In the genomic region with DNA sequence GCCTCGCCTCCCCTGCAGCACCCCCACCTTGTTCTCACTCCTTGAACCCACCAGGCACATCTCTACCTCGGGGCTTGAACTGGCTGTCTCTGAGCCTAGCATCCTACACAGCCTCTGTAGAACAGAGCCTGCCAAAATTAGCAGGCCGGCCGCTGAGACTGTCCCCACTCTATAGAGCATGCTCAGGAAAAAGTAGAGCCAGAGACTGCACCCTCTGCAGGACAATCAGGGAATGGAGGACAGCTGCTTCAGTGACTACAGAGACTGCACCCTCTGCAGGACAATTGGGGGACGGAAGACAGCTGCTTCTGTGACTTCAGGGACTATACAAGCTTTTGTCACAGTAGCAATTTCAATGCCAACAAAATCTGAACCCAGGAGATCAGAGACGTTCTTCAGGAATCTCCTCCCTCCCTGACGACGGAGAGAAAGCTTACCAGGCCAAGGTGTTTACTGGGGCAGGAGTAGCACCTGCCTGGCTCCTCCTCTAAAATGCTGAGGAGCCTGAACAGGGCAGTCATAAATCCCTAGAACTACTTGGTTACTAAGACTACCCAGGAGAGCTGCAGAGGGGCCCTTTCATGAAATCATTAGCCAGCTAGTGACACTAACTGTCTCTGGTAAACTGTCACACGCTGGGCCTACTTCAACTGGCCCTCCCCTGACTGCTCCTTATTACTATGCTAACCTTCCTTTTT, we compare ENCODE assay signal across 8 mouse cellular contexts. TPM values are rescaled to one million over a fixed set of nuclear protein-coding genes. Genes with fewer than 3 reads are reported as not detected.
A peak's percentile ranks its signal among the peaks of the same experiment; 100 is the strongest.
DNase-seq lines count a peak whose midpoint lies in the region; ATAC-seq lines count a peak whose summit lies in the region.

No protein-coding gene starts in this region.

- no peaks in the 10 kb centered on the region for H3K27me3 ChIP-seq in intestine, embryonic 14.5 days (replicated peaks; ENCODE audit: control insufficient read depth, insufficient read depth, low read length)

- H3K4me2 ChIP-seq in intestine, embryonic 14.5 days (ENCODE audit: low read length) = no peak overlapping the region

- H3K9me3 ChIP-seq in intestine, embryonic 14.5 days (ENCODE audit: control insufficient read depth, low read length) = peaks cover 6% of the 10 kb centered on the region

- H3K36me3 ChIP-seq in intestine, embryonic 14.5 days (ENCODE audit: control insufficient read depth, insufficient read depth, low read length) = peaks cover 37% of the 10 kb centered on the region

- no peak overlapping the region for H3K4me3 ChIP-seq in intestine, embryonic 14.5 days (ENCODE audit: low read depth, low read length)

- peaks cover 9% of the 10 kb centered on the region for H3K4me1 ChIP-seq in intestine, embryonic 14.5 days (replicated peaks; ENCODE audit: control insufficient read depth, insufficient read depth, low read length)

- 36% methylated on average over 9 of the region's 9 CpGs for WGBS in intestine, embryonic 14.5 days

- H3K9ac ChIP-seq in intestine, embryonic 14.5 days (ENCODE audit: low read length) = no peak overlapping the region

- ATAC-seq in common myeloid progenitor, adult 5-6 weeks (replicated peaks; ENCODE audit: low read depth, poor library complexity, severe bottlenecking) = peak; percentile 92
- peak; percentile 59; the same call in 1 of the 2 replicates for ATAC-seq in intestine, embryonic 14.5 days (replicated peaks; ENCODE audit: low FRiP score, low TSS enrichment, low read depth)
- peak; percentile 82 for ATAC-seq in megakaryocyte-erythroid progenitor cell, adult 5-6 weeks (replicated peaks; ENCODE audit: low FRiP score, low TSS enrichment, poor library complexity, severe bottlenecking)

- no peak overlapping the region for H3K27ac ChIP-seq in intestine, embryonic 14.5 days (ENCODE audit: low read depth)

- DNase-seq in WW6 (ENCODE audit: low read depth, low spot score) = peak; percentile 50
- DNase-seq in gastrocnemius, postnatal 10 days = peak; percentile 71
- peak; percentile 81 for DNase-seq in intestine, embryonic 14.5 days (ENCODE audit: low spot score)
- DNase-seq in left cerebral cortex, adult 9 months (ENCODE audit: low spot score in 2 of 2) = peak; percentile 80 to 96
- DNase-seq in right cerebral cortex, postnatal 25 days = peak; percentile 79
- DNase-seq in yolk sac, embryonic 10.5 days (ENCODE audit: low spot score) = no peak

RNA-seq across cellular contexts. Expression of a gene that starts 33.0 kb away (rescaled TPM):
- not detected in 2 replicates for total RNA-seq in common myeloid progenitor, adult 5-6 weeks (2017)
- under 1 TPM; 0.26 to 0.43 TPM for total RNA-seq in gastrocnemius, postnatal 10 days (2021)
- 8.6 and 12.0 TPM in 2 replicates for polyA plus RNA-seq in intestine, embryonic 14.5 days (2014; fragmentation: Nextera tagmentation; extraction: Ambion mirVana)
- not detected in 2 replicates for total RNA-seq in megakaryocyte-erythroid progenitor cell, adult 5-6 weeks (2014; fragmentation: Nextera tagmentation)
- total RNA-seq in megakaryocyte-erythroid progenitor cell, adult 5-6 weeks (2017) = not detected in 2 replicates

RNA-seq across cellular contexts. Expression of a gene that starts 58.7 kb away (rescaled TPM):
- 59.1 and 69.4 TPM in 2 replicates for total RNA-seq in common myeloid progenitor, adult 5-6 weeks (2017)
- 10 to 100 TPM; 76.7 to 78.6 TPM for total RNA-seq in gastrocnemius, postnatal 10 days (2021)
- polyA plus RNA-seq in intestine, embryonic 14.5 days (2014; fragmentation: Nextera tagmentation; extraction: Ambion mirVana) = 20.1 and 23.4 TPM in 2 replicates
- total RNA-seq in megakaryocyte-erythroid progenitor cell, adult 5-6 weeks (2014; fragmentation: Nextera tagmentation) = 66.2 and 76.6 TPM in 2 replicates
- total RNA-seq in megakaryocyte-erythroid progenitor cell, adult 5-6 weeks (2017) = 90.1 and 90.5 TPM in 2 replicates
